Mouse (Mus musculus) limb, embryonic 14.5 days (tissue): ENCODE measurements around the gene Napsa. TPM values are rescaled to one million over a fixed set of nuclear protein-coding genes. Genes with fewer than 3 reads are reported as not detected.

Experiments
- ATAC-seq: fragments of 200-750 bp; cut with Nextera tagmentation; 2 replicates; pipeline ENCODE4 v1.8.0; 2017; ENCODE audit warnings: low read depth, moderate number of reproducible peaks, moderate TSS enrichment; ENCODE audit not compliant: low FRiP score
- DNase-seq: peaks from one replicate; pipeline ENCODE4 v3.0.0-alpha.2; 2015; ENCODE audit warnings: low spot score
- H3K27ac ChIP-seq: fragments of 300-500 bp; sonication (generic); replicated peaks from 2 replicates; pipeline ENCODE4 v1.5.1; 2014; ENCODE audit warnings: low read depth, mild to moderate bottlenecking, low read length, moderate library complexity, mixed read lengths
- H3K27me3 ChIP-seq: fragments of 300-500 bp; sonication (generic); 2 replicates; pipeline ENCODE4 v1.6.1; 2014; ENCODE audit warnings: low read length, mixed read lengths; ENCODE audit not compliant: control insufficient read depth, insufficient read depth
- H3K36me3 ChIP-seq: fragments of 300-500 bp; sonication (generic); 2 replicates; pipeline ENCODE4 v1.6.1; 2014; ENCODE audit warnings: mild to moderate bottlenecking, low read length, moderate library complexity, mixed read lengths; ENCODE audit not compliant: control insufficient read depth, insufficient read depth
- H3K4me1 ChIP-seq: fragments of 300-500 bp; sonication (generic); 2 replicates; pipeline ENCODE4 v1.6.1; 2014; ENCODE audit warnings: antibody characterized with exemption, low read length, mixed read lengths; ENCODE audit not compliant: control insufficient read depth, insufficient read depth
- H3K4me2 ChIP-seq: fragments of 300-500 bp; sonication (generic); replicated peaks from 2 replicates; pipeline ENCODE4 v1.6.1; 2014; ENCODE audit warnings: low read depth, mild to moderate bottlenecking, low read length, moderate library complexity; ENCODE audit not compliant: severe bottlenecking
- H3K4me3 ChIP-seq: fragments of 300-500 bp; sonication (generic); replicated peaks from 2 replicates; pipeline ENCODE4 v1.5.1; 2014; ENCODE audit warnings: low read length
- H3K9ac ChIP-seq: fragments of 300-500 bp; sonication (generic); 2 replicates; pipeline ENCODE4 v1.6.1; 2014; ENCODE audit warnings: mild to moderate bottlenecking, low read depth, low read length, moderate library complexity; ENCODE audit not compliant: severe bottlenecking
- H3K9me3 ChIP-seq: fragments of 300-500 bp; sonication (generic); 2 replicates; pipeline ENCODE4 v1.6.1; 2016; ENCODE audit warnings: low read length; ENCODE audit not compliant: control insufficient read depth
- POLR2A ChIP-seq: fragments of 200-500 bp; IDR thresholded peaks from 2 replicates; pipeline ENCODE4 v1.8.0; 2012; ENCODE audit warnings: inconsistent platforms, mild to moderate bottlenecking, moderate library complexity, borderline replicate concordance; ENCODE audit not compliant: insufficient read depth, insufficient read length; ENCODE audit errors: extremely low read depth
- WGBS: fragments of 180-500 bp; shearing (Covaris S2); extraction: QIAGEN DNeasy Blood & Tissue Kit; methylation state at CpG from one replicate; pipeline ENCODE4 v1.1.7; 2014; 5-methylcytosine and 5-hydroxymethylcytosine counted together
- polyA plus RNA-seq, 2 experiments: library from polyadenylated mRNA; depleted of rRNA in 1 of 2; stranded (reverse) in 1 of 2; unstranded in 1 of 2; fragments of >200 nt; fragmentation: Nextera tagmentation in 1 of 2; extraction: Ambion mirVana in 1 of 2; gene quantifications; 2 replicates each; pipeline versions ENCODE4 v1.2.1 to v1.2.3; 2012 to 2014

The Napsa gene
- polyA plus RNA-seq, 2 experiments: 1.4 to 2.2 TPM

GRCm38 (mm10) chr7:44603186-44603855, 31.1 kb downstream of the Napsa start:
- no peaks in the 10 kb centered on the region for H3K4me1 ChIP-seq
- no peaks in the 10 kb centered on the region for H3K36me3 ChIP-seq
- peak overlapping the region; percentile 49 for H3K4me2 ChIP-seq
- H3K9me3 ChIP-seq: no peaks in the 10 kb centered on the region
- DNase-seq (no peak), ATAC-seq (no peak)
- H3K27ac ChIP-seq: no peak overlapping the region
- peak overlapping the region; percentile 32; the same call in 1 of the 2 replicates for H3K4me3 ChIP-seq
- peaks cover 49% of the 10 kb centered on the region for H3K27me3 ChIP-seq
- 2% methylated on average over 20 of the region's 20 CpGs for WGBS
- no peak overlapping the region for H3K9ac ChIP-seq
- no peak for TF ChIP-seq POLR2A

- WGBS: 0% methylated on average over 20 of the region's 25 CpGs
- no peak overlapping the region for H3K27ac ChIP-seq
- H3K9ac ChIP-seq: peak overlapping the region; percentile 36; the same call in 1 of the 2 replicates
- peak; percentile 23 for DNase-seq
- peak; percentile 78 for ATAC-seq
- TF ChIP-seq POLR2A: no peak
- H3K27me3 ChIP-seq: peaks cover 49% of the 10 kb centered on the region
- H3K9me3 ChIP-seq: no peaks in the 10 kb centered on the region
- H3K4me1 ChIP-seq: no peaks in the 10 kb centered on the region
- peak overlapping the region; percentile 32 for H3K4me3 ChIP-seq
- peak overlapping the region; percentile 49 for H3K4me2 ChIP-seq
- H3K36me3 ChIP-seq: no peaks in the 10 kb centered on the region
Observed at GRCm38 (mm10) chr7:44604139-44604606, 32.0 kb downstream of the Napsa start.

DNA sequence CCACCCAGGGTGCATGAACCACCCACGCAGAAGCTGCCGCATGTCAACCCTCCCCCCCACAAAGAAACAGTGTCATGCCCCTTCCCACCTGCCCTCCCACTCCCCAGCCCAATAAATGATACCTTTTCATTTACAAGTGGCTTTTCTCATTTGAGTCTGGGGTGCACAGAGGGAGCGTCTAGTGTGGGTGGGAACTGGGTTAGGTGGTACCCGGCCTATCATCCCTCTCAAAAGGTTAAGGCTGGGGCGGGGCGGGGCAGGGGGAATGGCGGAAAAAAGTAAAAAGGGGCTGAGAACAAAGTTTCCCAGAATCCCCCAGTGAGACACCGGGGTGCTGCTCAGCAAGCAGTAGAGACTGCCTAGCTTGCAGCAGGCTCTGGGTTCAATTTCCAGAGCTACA, 32.4 kb downstream of the Napsa start:
- H3K9me3 ChIP-seq: no peaks in the 10 kb centered on the region
- ATAC-seq (0 out of 2 replicates have a peak, but pooled peaks have one; percentile 11), DNase-seq (no peak)
- H3K4me1 ChIP-seq: no peaks in the 10 kb centered on the region
- H3K9ac ChIP-seq: no peak overlapping the region
- H3K27ac ChIP-seq: no peak overlapping the region
- H3K4me2 ChIP-seq: peak overlapping the region; percentile 49
- no peak for TF ChIP-seq POLR2A
- H3K4me3 ChIP-seq: peak overlapping the region; percentile 32
- no peaks in the 10 kb centered on the region for H3K36me3 ChIP-seq
- WGBS: 7% methylated on average over 8 of the region's 8 CpGs
- H3K27me3 ChIP-seq: peaks cover 49% of the 10 kb centered on the region

DNA sequence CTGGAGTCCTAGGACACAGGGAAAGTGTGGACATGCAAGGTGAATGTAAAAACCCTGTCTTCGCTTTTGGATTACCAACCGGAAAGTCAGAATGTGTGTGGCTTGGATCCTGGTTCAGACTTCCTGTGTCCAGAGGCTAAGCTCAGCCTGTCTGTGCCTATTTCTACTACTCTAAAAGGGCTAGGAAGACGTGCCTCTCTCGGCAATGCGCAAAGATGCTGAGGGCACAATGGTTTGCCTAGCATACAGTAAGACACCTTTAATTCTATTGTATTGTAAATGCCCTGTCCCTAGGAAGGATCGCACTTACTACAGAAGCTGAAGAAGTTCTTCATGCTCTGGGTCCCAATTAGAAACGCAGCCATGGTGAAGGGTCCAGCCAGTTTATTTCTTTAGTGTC, 33.3 kb downstream of the Napsa start:
- DNase-seq (no peak), ATAC-seq (no peak)
- no peaks in the 10 kb centered on the region for H3K9me3 ChIP-seq
- whole genome bisulfite sequencing: 45% methylated on average over 7 of the region's 7 CpGs
- H3K27me3 ChIP-seq: peaks cover 48% of the 10 kb centered on the region
- no peak overlapping the region for H3K27ac ChIP-seq
- TF ChIP-seq POLR2A: no peak
- H3K9ac ChIP-seq: no peak overlapping the region
- H3K4me1 ChIP-seq: no peaks in the 10 kb centered on the region
- H3K4me2 ChIP-seq: no peak overlapping the region
- no peaks in the 10 kb centered on the region for H3K36me3 ChIP-seq
- H3K4me3 ChIP-seq: no peak overlapping the region

GRCm38 (mm10) chr7:44606171-44606901, 34.2 kb downstream of the Napsa start:
- ATAC-seq: no peak
- H3K36me3 ChIP-seq: no peaks in the 10 kb centered on the region
- H3K4me2 ChIP-seq: no peak overlapping the region

More at GRCm38 (mm10) chr7:44606171-44606901, 34.2 kb downstream of the Napsa start:
- H3K27me3 ChIP-seq: peaks cover 41% of the 10 kb centered on the region
- H3K4me1 ChIP-seq: no peaks in the 10 kb centered on the region
- no peak overlapping the region for H3K4me3 ChIP-seq
- no peak for TF ChIP-seq POLR2A
- no peak overlapping the region for H3K9ac ChIP-seq
- 10% methylated on average over 29 of the region's 29 CpGs for WGBS
- DNase-seq: no peak
- no peaks in the 10 kb centered on the region for H3K9me3 ChIP-seq
- H3K27ac ChIP-seq: no peak overlapping the region
